Mouse (Mus musculus) liver, embryonic 13.5 days (tissue): ENCODE results near the gene Ntrk1. TPM values are rescaled to one million over a fixed set of nuclear protein-coding genes. Genes with fewer than 3 reads are reported as not detected.

ENCODE experiments used
- polyA plus RNA-seq: library from polyadenylated mRNA; unstranded; fragments of >200 nt; fragmentation: Nextera tagmentation; extraction: Ambion mirVana; gene quantifications from 2 replicates; pipeline ENCODE4 v1.2.1, GENCODE M21; 2015

The Ntrk1 gene
- polyA plus RNA-seq, 1 experiment from 2014 or later, result 0.27 TPM

Other genes starting within 250 kb of the Ntrk1 start
- gene Arhgef11, start 177.6 kb downstream of the Ntrk1 start, polyA plus RNA-seq, result 2.3 and 2.9 TPM in 2 replicates
- gene Lrrc71, start 46.5 kb downstream of the Ntrk1 start, polyA plus RNA-seq, result 0.10 and 0.15 TPM in 2 replicates
- gene Insrr, start 1.8 kb upstream of the Ntrk1 start, polyA plus RNA-seq, result 0.03 TPM in 1 of 2 replicates, not detected in the other
- 5.0 and 5.3 TPM in 2 replicates for gene Pear1, start 29.1 kb upstream of the Ntrk1 start, polyA plus RNA-seq
- 0.17 TPM in 1 of 2 replicates, not detected in the other for gene Sh2d2a, start 51.6 kb upstream of the Ntrk1 start, polyA plus RNA-seq
- gene Prcc, start 90.4 kb upstream of the Ntrk1 start, polyA plus RNA-seq, result 7.9 and 9.2 TPM in 2 replicates
- gene Hdgf, start 111.2 kb upstream of the Ntrk1 start, polyA plus RNA-seq, result 263 and 283 TPM in 2 replicates
- gene Mrpl24, start 124.3 kb upstream of the Ntrk1 start, polyA plus RNA-seq, result 48.7 and 56.5 TPM in 2 replicates
- gene Isg20l2, start 135.2 kb upstream of the Ntrk1 start, polyA plus RNA-seq, result 31.1 and 38.3 TPM in 2 replicates
- 6.1 and 6.6 TPM in 2 replicates for gene Rrnad1, start 135.6 kb upstream of the Ntrk1 start, polyA plus RNA-seq
- 2.2 and 2.3 TPM in 2 replicates for gene Crabp2, start 153.5 kb upstream of the Ntrk1 start, polyA plus RNA-seq
- gene Nes, start 175.9 kb upstream of the Ntrk1 start, polyA plus RNA-seq, result 2.6 and 2.8 TPM in 2 replicates
- gene Bcan, start 205.1 kb upstream of the Ntrk1 start, polyA plus RNA-seq, result 0.05 TPM in 1 of 2 replicates, not detected in the other
- not detected in 2 replicates for gene Hapln2, start 232.4 kb upstream of the Ntrk1 start, polyA plus RNA-seq
- gene Gpatch4, start 247.9 kb upstream of the Ntrk1 start, polyA plus RNA-seq, result 32.7 TPM in 2 replicates